Mouse (Mus musculus): ENCODE measurements around the gene Dhx40. TPM values are rescaled to one million over a fixed set of nuclear protein-coding genes. Genes with fewer than 3 reads are reported as not detected.
"Not testable (repeated sequence)": the region's sequence is repeated elsewhere in the genome, so short reads cannot be mapped to it uniquely, and the experiment has no call there.

Dhx40 gene
- total RNA-seq, 2 experiments from 2014 or later = 29.6 to 38.3 TPM

DNA sequence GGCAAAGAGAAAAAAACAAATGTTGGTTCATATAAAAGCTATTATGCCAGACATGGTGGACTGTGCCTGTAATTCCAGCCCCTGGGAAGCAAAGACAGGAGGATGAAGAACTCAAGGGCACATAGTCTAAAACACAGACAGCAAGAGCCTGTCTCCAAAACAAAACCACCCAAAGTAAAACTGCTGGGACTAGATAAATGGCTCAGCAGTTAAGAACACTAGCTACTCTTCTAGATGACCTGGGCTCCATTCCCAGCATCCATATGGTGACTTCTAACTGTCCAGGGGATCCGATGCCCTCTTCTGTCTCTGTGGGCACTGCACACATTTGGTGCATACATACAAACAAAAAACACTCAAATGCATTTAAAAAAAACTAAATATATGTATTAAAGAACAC is 56.5 kb downstream of the Dhx40 start:
- no peak for DNase-seq

- no peak for DNase-seq
Measured at GRCm38 (mm10) chr11:86749776-86750423, 57.6 kb downstream of the Dhx40 start.

DNA sequence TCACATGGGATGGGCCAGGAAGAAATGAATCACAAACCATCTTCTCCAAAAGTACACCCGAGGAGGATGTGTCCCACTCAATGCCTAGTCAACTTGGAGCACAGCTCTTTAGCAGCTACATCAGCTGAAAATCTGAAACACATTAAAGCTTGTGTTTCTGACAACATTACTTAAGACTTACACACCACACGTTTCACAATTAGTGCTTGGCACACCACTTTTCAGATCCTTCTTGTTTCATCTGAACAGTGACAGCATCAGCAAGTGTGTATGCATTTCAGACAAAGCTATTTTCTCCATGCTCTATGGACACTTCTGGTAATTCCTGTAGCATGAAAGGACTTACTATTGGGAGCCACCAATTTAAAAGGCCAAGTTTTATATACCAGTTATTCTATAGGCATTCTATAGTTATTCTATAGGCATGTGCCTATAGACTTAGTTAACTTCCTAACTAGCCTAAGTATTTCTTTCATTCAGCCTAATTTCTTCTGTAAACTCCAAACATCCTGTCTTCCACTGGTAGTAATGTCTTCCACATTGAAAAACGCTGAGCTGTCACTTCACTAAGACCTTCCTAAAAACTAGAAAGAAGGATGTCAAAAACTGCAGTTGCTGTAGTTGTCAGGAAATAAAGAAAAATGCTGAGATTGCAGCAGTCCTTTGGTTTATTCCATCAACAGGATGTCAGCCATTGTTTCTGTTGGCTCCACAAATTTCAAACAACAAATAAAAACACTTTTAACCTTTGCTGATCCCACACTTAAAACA is 61.7 kb downstream of the Dhx40 start:
- no peak for DNase-seq

DNA sequence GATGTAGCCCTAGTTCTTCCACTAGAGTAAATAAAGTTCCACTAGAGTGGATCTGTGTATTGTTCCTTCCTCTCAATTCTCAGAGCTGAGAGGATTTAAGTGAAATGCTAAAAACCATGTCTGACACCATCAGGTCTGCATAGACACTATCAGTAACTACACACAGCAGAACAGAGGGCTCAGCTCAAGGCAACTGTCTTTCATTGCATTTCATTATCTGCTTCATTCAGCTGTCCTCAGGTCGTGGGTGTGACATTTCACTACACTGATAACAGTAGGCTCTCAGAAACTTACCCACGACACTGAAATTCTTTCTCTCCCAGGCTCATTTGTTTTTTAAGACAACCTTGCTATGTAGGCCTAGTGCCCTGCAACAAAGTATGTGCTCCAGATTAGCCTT is 64.9 kb downstream of the Dhx40 start:
- DNase-seq = no peak

DNA sequence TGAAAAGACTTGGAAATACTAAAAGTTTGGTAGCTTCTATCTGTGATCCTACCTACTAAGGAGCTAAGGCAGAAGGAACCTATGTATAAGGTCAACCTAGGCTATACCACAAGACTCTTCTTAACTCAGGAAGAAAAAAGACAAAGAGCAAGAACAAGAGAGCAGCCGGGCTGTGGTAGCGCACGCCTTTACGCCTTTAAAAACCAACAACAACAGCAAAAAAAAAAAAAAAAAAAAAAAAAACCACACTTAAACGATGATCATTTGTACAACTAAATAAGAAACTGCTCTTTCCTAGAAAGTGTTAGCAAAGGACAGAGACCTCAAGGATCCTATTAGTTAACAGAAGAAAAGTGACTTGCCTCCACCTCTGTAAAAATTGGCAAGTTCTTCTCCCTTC is 66.0 kb downstream of the Dhx40 start:
- no peak for DNase-seq

DNA sequence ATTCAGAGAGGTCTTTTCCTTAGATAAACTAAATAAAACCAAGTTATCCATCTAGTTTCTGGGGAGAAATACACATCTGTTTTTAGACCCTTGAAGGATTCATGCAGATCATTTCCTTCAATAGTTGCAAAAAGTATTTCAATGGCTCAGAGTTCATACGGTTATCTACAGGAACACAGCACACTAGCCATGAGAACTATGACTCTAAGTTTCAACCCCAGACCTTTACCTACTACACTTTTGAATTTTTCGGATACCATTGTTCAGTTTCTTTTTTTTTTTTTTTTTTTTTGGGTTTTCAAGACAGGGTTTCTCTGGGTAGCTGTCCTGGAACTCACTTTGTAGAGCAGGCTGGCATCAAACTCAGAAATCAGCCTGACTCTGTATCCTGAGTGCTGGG is 68.1 kb downstream of the Dhx40 start:
- DNase-seq = no peak

DNA sequence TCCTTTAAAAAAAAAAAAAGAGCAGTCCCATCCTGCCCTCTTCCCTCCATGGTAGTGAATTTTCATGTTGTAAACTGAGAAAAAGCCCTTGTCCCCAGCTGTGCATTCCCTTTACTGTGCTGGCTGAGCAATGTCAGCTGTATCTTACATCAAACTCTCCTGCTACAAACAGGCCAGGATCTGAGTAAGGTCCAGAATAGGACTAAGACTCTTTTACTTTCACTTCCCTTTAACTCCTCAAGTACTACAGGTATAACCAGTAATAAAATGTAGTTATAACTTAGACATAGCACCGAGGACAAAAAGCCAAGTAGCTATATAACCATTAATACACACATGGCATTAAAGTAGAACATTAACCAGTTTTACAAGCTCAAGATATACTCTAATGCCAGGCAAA is 68.6 kb downstream of the Dhx40 start:
- no peak for DNase-seq

- not testable (repeated sequence) for DNase-seq
Measured at GRCm38 (mm10) chr11:86738308-86738707, 69.2 kb downstream of the Dhx40 start.

GRCm38 (mm10) chr11:86737301-86738000 is 70.1 kb downstream of the Dhx40 start:
- peak; percentile 21 to 48 for DNase-seq

DNA sequence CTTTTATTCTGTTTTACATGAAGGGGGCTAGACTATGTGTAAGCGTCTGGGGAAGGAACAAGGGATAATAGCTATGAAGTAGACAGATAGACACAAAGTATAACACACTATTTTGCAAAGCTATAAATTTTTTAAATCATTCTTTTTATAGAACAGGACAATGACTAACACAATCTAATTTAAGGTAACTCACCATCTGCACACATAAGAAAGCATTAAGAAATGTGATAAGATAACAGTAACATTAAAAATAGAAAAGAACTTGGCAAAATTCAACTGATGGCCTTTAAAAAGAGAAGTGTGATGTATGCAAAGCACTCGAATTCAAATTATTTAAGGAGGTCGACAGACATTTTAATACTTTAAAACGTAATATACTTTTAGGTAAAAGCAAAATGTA is 72.6 kb downstream of the Dhx40 start:
- no peak for DNase-seq

- no peak for DNase-seq
Measured at GRCm38 (mm10) chr11:86734241-86734939, 73.2 kb downstream of the Dhx40 start.

DNA sequence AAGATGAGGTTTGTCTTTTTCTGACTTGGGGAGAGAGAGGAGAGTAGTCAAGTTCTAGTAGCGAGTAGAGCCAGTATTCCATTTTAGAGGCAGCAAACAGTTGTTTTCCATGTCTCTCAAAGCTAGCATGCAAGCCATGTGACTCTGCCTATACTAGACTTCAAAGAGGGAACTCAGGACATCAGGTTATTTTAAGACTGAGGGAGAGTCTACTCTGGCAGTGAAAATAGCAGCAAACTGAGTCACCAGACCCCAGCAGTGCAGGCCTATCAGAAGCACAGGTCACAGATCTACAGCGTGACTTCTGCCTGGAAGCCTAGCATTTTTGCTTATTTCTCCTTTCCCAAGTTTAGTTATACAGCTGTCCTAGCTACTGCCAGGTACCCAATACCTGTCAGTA is 76.1 kb downstream of the Dhx40 start:
- peak; percentile 15 to 26 for DNase-seq

- no peak for DNase-seq
Measured at GRCm38 (mm10) chr11:86725607-86726006, 81.9 kb downstream of the Dhx40 start.

DNA sequence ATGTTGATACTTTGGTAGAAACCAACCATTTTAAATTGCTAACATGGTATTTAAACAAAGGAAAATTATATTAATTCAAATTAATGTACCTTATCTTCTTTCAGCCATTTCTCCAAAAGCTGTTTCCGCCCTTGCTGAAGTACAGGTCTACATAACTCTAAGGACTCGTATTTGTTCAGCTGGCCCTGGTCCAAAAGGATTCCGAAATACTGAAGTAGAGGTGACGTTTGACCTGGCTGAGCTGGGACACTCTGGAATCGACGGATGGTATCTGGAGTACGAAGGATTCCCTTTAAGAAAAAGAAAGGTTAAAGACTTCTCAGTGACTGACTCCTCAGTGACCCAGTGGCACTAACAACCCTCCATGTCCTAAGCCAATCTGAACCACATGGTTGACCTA is 82.6 kb downstream of the Dhx40 start:
- DNase-seq = no peak

DNA sequence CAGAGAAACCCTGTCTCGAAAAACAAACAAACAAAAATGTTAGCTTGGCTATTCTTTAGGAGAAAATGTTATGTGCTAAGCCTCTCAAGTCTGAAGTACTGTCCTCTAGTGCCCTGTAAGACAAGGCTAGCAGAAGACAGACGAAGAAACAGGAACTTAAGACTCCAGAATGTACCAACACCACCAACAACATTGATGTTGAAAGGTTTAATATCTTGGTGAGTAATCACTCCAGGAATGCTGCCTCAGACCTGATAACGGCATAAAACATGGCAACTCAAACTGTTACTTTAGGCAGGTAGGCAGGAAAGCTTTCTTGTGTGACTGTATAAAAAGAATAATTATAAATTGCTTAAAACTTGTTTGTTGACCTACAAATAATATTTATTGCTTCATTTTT is 83.5 kb downstream of the Dhx40 start:
- DNase-seq = no peak

GRCm38 (mm10) chr11:86719390-86719789 is 88.2 kb downstream of the Dhx40 start:
- DNase-seq = no peak

Other genes with a start within 250 kb of the Dhx40 start
- gene Vmp1, start 123.9 kb downstream of the Dhx40 start, total RNA-seq (2021) = 100 to 1,000 TPM in 1 of 2 experiments, 10 to 100 TPM in 1; 96.3 to 185 TPM
- 10 to 100 TPM; 14.1 to 17.4 TPM for gene Ptrh2, start 123.8 kb downstream of the Dhx40 start, total RNA-seq (2021)
- 100 to 1,000 TPM; 291 to 302 TPM for gene Cltc, start 50.2 kb downstream of the Dhx40 start, total RNA-seq (2021)
- gene Ypel2, start 186.0 kb upstream of the Dhx40 start, total RNA-seq (2021) = 10 to 100 TPM; 12.2 to 39.6 TPM

Data from adrenal gland, postnatal 36 days (tissue).